Mouse (Mus musculus) erythroblast, embryonic 14.5 days (primary cell): ENCODE results near the gene Slc45a1.

Experiments used
- GATA1 ChIP-seq: IDR thresholded peaks from 2 replicates; pipeline ENCODE4 v1.6.1; 2012; ENCODE audit warnings: low read length, inconsistent platforms, mixed read lengths
- TAL1 ChIP-seq: IDR thresholded peaks from 3 replicates; pipeline ENCODE4 v1.6.1; 2012; ENCODE audit warnings: low read length, inconsistent platforms, mixed read lengths

GRCm38 (mm10) chr4:150625951-150626732, 25.8 kb downstream of the Slc45a1 start:
- TF ChIP-seq GATA1 (no peak), TAL1 (no peak)
